Mouse (Mus musculus): ENCODE data around the gene Dpp4.
A peak's percentile ranks its signal among the peaks of the same experiment; 100 is the strongest.

The Dpp4 gene

GRCm38 (mm10) chr2:62356606-62357005 lies 55.4 kb downstream of the Dpp4 start:
- DNase-seq: no peak

- no peak for DNase-seq
Measured at GRCm38 (mm10) chr2:62355766-62356165, 56.3 kb downstream of the Dpp4 start.

- no peak for DNase-seq
Measured at GRCm38 (mm10) chr2:62352035-62352434, 60.0 kb downstream of the Dpp4 start.

GRCm38 (mm10) chr2:62347762-62348161 lies 64.3 kb downstream of the Dpp4 start:
- DNase-seq: no peak

GRCm38 (mm10) chr2:62346771-62347170 lies 65.3 kb downstream of the Dpp4 start:
- peak; percentile 7 for DNase-seq

GRCm38 (mm10) chr2:62344367-62344766 lies 67.7 kb downstream of the Dpp4 start:
- DNase-seq: no peak

GRCm38 (mm10) chr2:62341734-62342128 lies 70.3 kb downstream of the Dpp4 start:
- DNase-seq: no peak

GRCm38 (mm10) chr2:62341061-62341733 lies 70.8 kb downstream of the Dpp4 start:
- no peak for DNase-seq

- DNase-seq: no peak
Measured at GRCm38 (mm10) chr2:62339222-62339944, 72.6 kb downstream of the Dpp4 start.

GRCm38 (mm10) chr2:62337086-62337485 lies 74.9 kb downstream of the Dpp4 start:
- DNase-seq: no peak

- DNase-seq: no peak
Measured at GRCm38 (mm10) chr2:62334397-62335243, 77.4 kb downstream of the Dpp4 start.

GRCm38 (mm10) chr2:62332465-62332864 lies 79.6 kb downstream of the Dpp4 start:
- no peak for DNase-seq

- DNase-seq: no peak
Measured at GRCm38 (mm10) chr2:62331913-62332312, 80.1 kb downstream of the Dpp4 start.

- no peak for DNase-seq
Measured at GRCm38 (mm10) chr2:62325388-62325787, 86.6 kb downstream of the Dpp4 start.

GRCm38 (mm10) chr2:62323078-62323637 lies 88.9 kb downstream of the Dpp4 start:
- DNase-seq: no peak

GRCm38 (mm10) chr2:62319489-62319888 lies 92.5 kb downstream of the Dpp4 start:
- DNase-seq: no peak

- DNase-seq: no peak
Measured at GRCm38 (mm10) chr2:62316930-62317329, 95.1 kb downstream of the Dpp4 start.

- no peak for DNase-seq
Measured at GRCm38 (mm10) chr2:62307477-62307876, 104.6 kb downstream of the Dpp4 start.

- no peak for DNase-seq
Measured at GRCm38 (mm10) chr2:62306978-62307377, 105.1 kb downstream of the Dpp4 start.

- DNase-seq: no peak
Measured at GRCm38 (mm10) chr2:62301716-62302115, 110.3 kb downstream of the Dpp4 start.

GRCm38 (mm10) chr2:62293846-62294245 lies 118.2 kb downstream of the Dpp4 start:
- DNase-seq: no peak

GRCm38 (mm10) chr2:62287532-62287931 lies 124.5 kb downstream of the Dpp4 start:
- DNase-seq: no peak

- DNase-seq: no peak
Measured at GRCm38 (mm10) chr2:62285847-62286246, 126.2 kb downstream of the Dpp4 start.

All from kidney, adult 9 months (tissue).